ENCODE assay signal across 8 mouse cellular contexts in genomic region chr6:103682854-103683574, GRCm38 (mm10).
DNase-seq lines count a peak whose midpoint lies in the region; ATAC-seq and TF ChIP-seq lines count a peak whose summit lies in the region.

No protein-coding gene starts in this region.

- H3K4me2 ChIP-seq in midbrain, embryonic 15.5 days: no peak overlapping the region
- no peak overlapping the region for H3K4me2 ChIP-seq in stomach, embryonic 14.5 days (replicated peaks; ENCODE audit: low read depth, low read length)

- peak; percentile 57 for TF ChIP-seq CTCF in kidney, adult 2 months (conservative IDR thresholded peaks at IDR 0.05; ENCODE audit: insufficient read depth, insufficient read length, low read depth, low read length)

- H3K27ac ChIP-seq in kidney, adult 2 months (ENCODE audit: insufficient read depth, low read depth, low read length): no peak overlapping the region
- H3K27ac ChIP-seq in midbrain, embryonic 15.5 days: no peak overlapping the region
- no peak overlapping the region for H3K27ac ChIP-seq in stomach, embryonic 14.5 days (ENCODE audit: low read length)

- H3K27me3 ChIP-seq in kidney, adult 2 months (replicated peaks; ENCODE audit: control insufficient read depth, insufficient read depth, low read length): no peaks in the 10 kb centered on the region
- H3K27me3 ChIP-seq in midbrain, embryonic 15.5 days (replicated peaks): no peaks in the 10 kb centered on the region
- H3K27me3 ChIP-seq in stomach, embryonic 14.5 days (ENCODE audit: control insufficient read depth, insufficient read depth, low read length): no peaks in the 10 kb centered on the region

- no peaks in the 10 kb centered on the region for H3K9me3 ChIP-seq in midbrain, embryonic 15.5 days
- H3K9me3 ChIP-seq in stomach, embryonic 14.5 days (ENCODE audit: control insufficient read depth, low read depth, low read length): no peaks in the 10 kb centered on the region

- H3K4me3 ChIP-seq in kidney, adult 2 months (ENCODE audit: insufficient read depth, low read depth, low read length): no peak overlapping the region
- no peak overlapping the region for H3K4me3 ChIP-seq in midbrain, embryonic 15.5 days
- H3K4me3 ChIP-seq in stomach, embryonic 14.5 days (ENCODE audit: low read depth, low read length): no peak overlapping the region

- TF ChIP-seq POLR2A in kidney, adult 2 months (IDR thresholded peaks at IDR 0.05; ENCODE audit: low read depth, low read length): no peak

- intact Hi-C loops in left cerebral cortex, postnatal 4 days (cut with DNase I): loop anchor here (5.0 kb wide), 2 partner anchors 171 to 376 kb away; partner anchors contain the start of gene Chl1

- DNase-seq in ovary, postnatal 10 days (ENCODE audit: low spot score): peak; percentile 19
- no peak for DNase-seq in ovary, adult 18-20 months (ENCODE audit: low spot score)
- DNase-seq in cerebellum, adult 9-10 months: peak; percentile 88
- DNase-seq in frontal cortex, postnatal 10 days (ENCODE audit: low spot score in 2 of 2): peak; percentile 51 to 70
- DNase-seq in kidney, adult 2 months: peak; percentile 69
- DNase-seq in left cerebral cortex, postnatal 4 days: peak; percentile 69

- peak; percentile 83 for ATAC-seq in midbrain, embryonic 15.5 days (replicated peaks)
- peak; percentile 83; the same call in 1 of the 2 replicates for ATAC-seq in stomach, embryonic 14.5 days (ENCODE audit: insufficient number of reproducible peaks, insufficient read depth, low FRiP score, low read depth)

- H3K9ac ChIP-seq in midbrain, embryonic 15.5 days: no peak overlapping the region
- no peak overlapping the region for H3K9ac ChIP-seq in stomach, embryonic 14.5 days (replicated peaks; ENCODE audit: low read depth, low read length)

- H3K36me3 ChIP-seq in kidney, adult 2 months (ENCODE audit: control insufficient read depth, insufficient read depth, low read length): no peaks in the 10 kb centered on the region
- H3K36me3 ChIP-seq in midbrain, embryonic 15.5 days (replicated peaks): peaks cover 4% of the 10 kb centered on the region; the same call in 1 of the 2 replicates
- H3K36me3 ChIP-seq in stomach, embryonic 14.5 days (ENCODE audit: control insufficient read depth, insufficient read depth, low read length): no peaks in the 10 kb centered on the region

- WGBS in kidney, adult 2 months: 15% methylated on average over 8 of the region's 8 CpGs
- WGBS in midbrain, embryonic 15.5 days: 16% methylated on average over 8 of the region's 8 CpGs
- 15% methylated on average over 8 of the region's 8 CpGs for WGBS in stomach, embryonic 14.5 days

- no peaks in the 10 kb centered on the region for H3K4me1 ChIP-seq in kidney, adult 2 months (ENCODE audit: control insufficient read depth, insufficient read depth, low read length)
- H3K4me1 ChIP-seq in midbrain, embryonic 15.5 days: no peaks in the 10 kb centered on the region
- no peaks in the 10 kb centered on the region for H3K4me1 ChIP-seq in stomach, embryonic 14.5 days (ENCODE audit: control insufficient read depth, insufficient read depth, low read length)
